Mouse (Mus musculus) liver, postnatal 0 days (tissue): ENCODE results near the gene Sbf2.

ENCODE experiments used
- CTCF ChIP-seq: sonication (generic); IDR thresholded peaks from 2 replicates; pipeline ENCODE4 v1.5.1; 2016; ENCODE audit warnings: antibody characterized with exemption, low read depth
- EP300 ChIP-seq: IDR thresholded peaks from 2 replicates; pipeline ENCODE4 v1.6.1; 2016; ENCODE audit warnings: antibody characterized with exemption, low read depth, mild to moderate bottlenecking

DNA sequence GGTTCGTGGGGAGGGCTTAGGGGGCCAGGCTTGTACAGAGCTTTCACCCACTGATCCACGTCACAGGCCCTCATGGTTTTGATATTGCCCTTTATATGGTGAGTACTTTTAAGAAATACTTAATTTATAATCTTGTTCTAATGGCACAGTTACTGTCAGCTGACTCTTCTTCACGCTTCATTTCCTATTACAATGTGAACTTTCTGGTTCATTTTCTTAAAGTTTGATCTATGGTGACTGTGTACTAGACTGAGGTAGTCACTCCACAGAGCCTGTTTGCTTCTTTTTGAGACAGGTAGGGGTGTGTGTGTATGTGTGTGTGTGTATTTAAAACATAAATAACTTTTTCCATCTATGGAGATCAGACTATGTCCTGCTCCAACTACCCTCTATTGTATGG lies 21.2 kb upstream of the Sbf2 start:
- no peak for TF ChIP-seq CTCF
- no peak for TF ChIP-seq EP300
